Mouse (Mus musculus) embryonic facial prominence, embryonic 13.5 days (tissue): ENCODE data around the gene Slc3a2. TPM values are rescaled to one million over a fixed set of nuclear protein-coding genes. Genes with fewer than 3 reads are reported as not detected.
"Not testable (repeated sequence)": the region's sequence is repeated elsewhere in the genome, so short reads cannot be mapped to it uniquely, and the experiment has no call there.

Source experiments
- ATAC-seq: fragments of 200-750 bp; cut with Nextera tagmentation; 2 replicates; pipeline ENCODE4 v1.8.0; 2017; ENCODE audit warnings: low read depth; ENCODE audit not compliant: insufficient number of reproducible peaks, insufficient read depth, low FRiP score, low TSS enrichment
- H3K27ac ChIP-seq: fragments of 300-500 bp; sonication (generic); 2 replicates; pipeline ENCODE4 v1.5.1; 2015; ENCODE audit warnings: moderate library complexity, mild to moderate bottlenecking, inconsistent platforms
- H3K27me3 ChIP-seq: fragments of 300-500 bp; sonication (generic); 2 replicates; pipeline ENCODE4 v1.6.1; 2015; ENCODE audit warnings: mild to moderate bottlenecking, inconsistent platforms
- H3K36me3 ChIP-seq: fragments of 300-500 bp; sonication (generic); 2 replicates; pipeline ENCODE4 v1.6.1; 2015; ENCODE audit warnings: mild to moderate bottlenecking, inconsistent platforms
- H3K4me1 ChIP-seq: fragments of 300-500 bp; sonication (generic); 2 replicates; pipeline ENCODE4 v1.6.1; 2015; ENCODE audit warnings: inconsistent platforms
- H3K4me2 ChIP-seq: fragments of 300-500 bp; sonication (generic); 2 replicates; pipeline ENCODE4 v1.6.1; 2015; ENCODE audit warnings: moderate library complexity, mild to moderate bottlenecking, inconsistent platforms
- H3K4me3 ChIP-seq: fragments of 300-500 bp; sonication (generic); 2 replicates; pipeline ENCODE4 v1.5.1; 2015; ENCODE audit warnings: mild to moderate bottlenecking, inconsistent platforms
- H3K9ac ChIP-seq: fragments of 300-500 bp; sonication (generic); 2 replicates; pipeline ENCODE4 v1.6.1; 2015; ENCODE audit warnings: mild to moderate bottlenecking, inconsistent platforms
- H3K9me3 ChIP-seq: fragments of 300-500 bp; sonication (generic); 2 replicates; pipeline ENCODE4 v1.6.1; 2016; ENCODE audit warnings: inconsistent platforms
- WGBS: fragments of 180-500 bp; shearing (Covaris S2); methylation state at CpG from one replicate; pipeline ENCODE4 v1.1.7; 2015; ENCODE audit warnings: mixed read lengths; 5-methylcytosine and 5-hydroxymethylcytosine counted together
- polyA plus RNA-seq: library from polyadenylated mRNA; unstranded; fragments of >200 nt; fragmentation: Nextera tagmentation; extraction: Ambion mirVana; gene quantifications from 2 replicates; pipeline ENCODE4 v1.2.1, GENCODE M21; 2015

Slc3a2 gene
- polyA plus RNA-seq, 1 experiment from 2014 or later: 116 TPM

DNA sequence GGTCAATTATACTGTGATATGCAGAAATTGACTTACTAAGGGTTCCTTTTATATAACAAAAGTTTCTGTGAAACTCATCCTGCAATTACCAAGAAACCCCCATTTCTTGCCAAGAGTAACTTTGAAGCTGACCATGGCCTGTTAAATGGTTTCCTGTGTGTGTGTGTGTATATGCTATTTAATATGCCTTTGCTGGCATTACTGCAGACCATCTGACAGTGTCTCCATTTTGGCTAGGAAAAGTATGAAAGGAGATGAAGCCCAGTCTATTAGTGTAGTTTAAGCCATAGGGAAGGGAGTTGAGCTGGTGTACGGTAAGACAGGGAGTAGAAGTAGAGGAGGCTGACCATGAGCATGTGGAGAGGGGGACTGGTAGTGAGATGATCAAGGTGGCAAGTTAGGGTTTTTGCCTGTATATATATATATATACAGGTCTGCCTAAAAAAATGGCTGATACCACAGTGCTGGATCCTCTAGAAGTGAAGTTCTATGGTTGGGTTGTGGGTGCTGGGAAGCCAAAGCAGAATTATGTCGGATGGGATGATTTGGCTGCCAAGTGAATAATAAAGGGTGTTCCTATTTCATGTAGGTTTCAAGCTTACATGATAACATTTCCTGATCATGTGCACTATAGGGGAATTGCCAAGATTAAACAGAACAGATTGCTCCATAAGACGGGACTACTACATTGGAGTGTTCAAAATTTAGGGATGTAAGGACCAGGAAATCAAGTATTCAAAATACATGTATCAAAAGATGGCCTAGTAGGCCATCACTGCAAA is 3.6 kb upstream of the Slc3a2 start:
- H3K9me3 ChIP-seq: no peaks in the 10 kb centered on the region
- ATAC-seq: no peak
- H3K9ac ChIP-seq: no peak overlapping the region
- H3K4me3 ChIP-seq: peak overlapping the region; percentile 9; the same call in 1 of the 2 replicates
- 19% methylated on average over 3 of the region's 3 CpGs for WGBS
- H3K27ac ChIP-seq: no peak overlapping the region
- H3K27me3 ChIP-seq: no peaks in the 10 kb centered on the region
- H3K36me3 ChIP-seq: peaks cover 27% of the 10 kb centered on the region
- peak overlapping the region; percentile 81; the same call in 1 of the 2 replicates for H3K4me2 ChIP-seq
- peaks cover 28% of the 10 kb centered on the region for H3K4me1 ChIP-seq

DNA sequence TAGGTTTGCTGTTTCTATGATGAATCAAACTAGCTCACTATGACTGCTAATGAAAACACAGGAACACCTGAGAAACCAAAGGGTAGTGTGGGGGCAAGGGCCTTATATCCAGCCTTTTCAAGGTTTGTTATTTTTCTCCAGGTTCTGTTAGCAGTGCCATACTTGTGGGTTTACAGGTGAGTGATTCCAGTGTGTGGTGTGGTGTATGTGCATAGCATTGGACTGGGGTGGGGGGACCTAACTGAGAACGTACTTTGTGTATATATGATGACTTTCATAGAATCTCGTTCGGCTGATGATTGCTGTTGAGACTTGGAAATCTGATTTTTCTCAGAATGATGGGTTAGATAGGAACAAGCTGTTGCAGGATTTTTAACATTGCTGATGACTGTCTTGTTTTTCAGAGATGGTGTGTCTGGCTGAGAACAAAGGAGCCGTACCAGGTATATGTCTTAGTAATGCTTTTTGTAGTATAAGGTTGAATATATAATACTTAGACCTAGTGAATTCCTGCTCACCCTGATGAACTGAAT is 2.0 kb upstream of the Slc3a2 start:
- 43% methylated on average over 4 of the region's 4 CpGs for WGBS

DNA sequence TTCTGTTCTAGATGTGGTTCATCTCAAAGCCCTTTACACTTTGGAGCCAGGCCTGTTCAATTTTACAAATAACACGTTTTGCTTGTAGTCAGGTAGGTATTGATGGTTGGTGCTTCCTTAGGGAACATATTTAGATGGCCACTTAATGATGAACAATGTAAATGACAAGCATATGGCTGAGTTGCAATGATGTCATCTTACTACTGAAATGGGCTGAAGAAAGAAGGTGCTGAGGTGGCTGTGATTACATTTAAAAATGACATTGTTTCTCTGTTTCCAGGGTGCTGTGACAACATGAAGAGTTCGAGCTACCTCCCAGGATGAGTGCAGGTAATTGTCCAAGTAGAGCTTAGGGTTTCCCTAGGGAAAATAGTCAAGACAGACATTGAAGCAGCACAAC is 1.2 kb upstream of the Slc3a2 start:
- no peaks in the 10 kb centered on the region for H3K9me3 ChIP-seq
- H3K36me3 ChIP-seq: peaks cover 27% of the 10 kb centered on the region
- peak overlapping the region; percentile 84 for H3K4me3 ChIP-seq
- WGBS: 3% methylated on average over 2 of the region's 2 CpGs
- ATAC-seq: no peak
- H3K9ac ChIP-seq: peak overlapping the region; percentile 99
- H3K4me1 ChIP-seq: peaks cover 36% of the 10 kb centered on the region
- H3K27me3 ChIP-seq: no peaks in the 10 kb centered on the region
- H3K27ac ChIP-seq: peak overlapping the region; percentile 92; the same call in 1 of the 2 replicates
- peak overlapping the region; percentile 81 for H3K4me2 ChIP-seq

More for the DNA sequence above, 2.0 kb upstream of the Slc3a2 start:
- 0 out of 2 replicates have a peak overlapping the region, but pooled peaks have one; percentile 92 for H3K27ac ChIP-seq
- peak overlapping the region; percentile 81 for H3K4me2 ChIP-seq
- no peak for ATAC-seq
- peaks cover 36% of the 10 kb centered on the region for H3K4me1 ChIP-seq
- H3K9me3 ChIP-seq: no peaks in the 10 kb centered on the region
- peak overlapping the region; percentile 99 for H3K9ac ChIP-seq
- peaks cover 27% of the 10 kb centered on the region for H3K36me3 ChIP-seq
- peak overlapping the region; percentile 84 for H3K4me3 ChIP-seq
- H3K27me3 ChIP-seq: no peaks in the 10 kb centered on the region

DNA sequence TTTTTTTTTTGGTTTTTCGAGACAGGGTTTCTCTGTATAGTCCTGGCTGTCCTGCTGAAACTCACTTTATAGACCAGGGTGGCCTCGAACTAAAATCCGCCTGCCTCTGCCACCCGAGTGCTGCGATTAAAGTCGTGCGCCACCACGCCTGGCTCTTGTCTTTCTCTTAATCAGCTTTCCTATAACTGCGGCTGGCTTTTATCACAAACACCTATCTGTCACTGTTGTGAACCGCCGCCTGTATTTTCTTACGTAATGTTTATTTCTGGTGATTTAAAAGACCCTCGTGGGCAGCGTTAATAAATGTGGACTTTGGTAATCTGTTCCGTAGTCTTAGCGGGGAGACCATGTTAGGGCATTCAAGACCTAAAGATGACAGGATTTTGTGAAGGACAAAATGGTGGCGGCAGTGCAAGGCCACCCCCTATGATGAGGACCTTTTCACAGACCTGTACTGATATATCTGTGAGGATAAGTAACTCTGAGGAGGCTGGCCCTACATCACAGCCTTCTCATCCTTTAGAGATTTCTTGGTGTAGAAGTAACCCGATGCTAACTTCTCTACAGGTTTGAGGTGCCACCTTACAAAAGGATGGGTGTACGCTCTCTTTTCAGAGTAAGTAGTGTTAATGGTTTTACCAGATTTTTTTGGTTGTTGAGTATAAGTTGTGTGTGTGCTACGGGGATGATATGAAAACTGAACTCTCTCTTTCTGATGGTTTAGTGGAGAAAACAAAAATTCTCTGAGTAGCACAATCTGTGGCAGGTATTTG is 591 bp upstream of the Slc3a2 start:
- WGBS: under 1% methylated on average over 20 of the region's 20 CpGs
- H3K27me3 ChIP-seq: no peaks in the 10 kb centered on the region
- H3K4me3 ChIP-seq: peak overlapping the region; percentile 84
- no peak for ATAC-seq
- peaks cover 36% of the 10 kb centered on the region for H3K4me1 ChIP-seq
- peak overlapping the region; percentile 81 for H3K4me2 ChIP-seq
- H3K9ac ChIP-seq: peak overlapping the region; percentile 99
- H3K27ac ChIP-seq: peak overlapping the region; percentile 92
- H3K9me3 ChIP-seq: no peaks in the 10 kb centered on the region
- H3K36me3 ChIP-seq: peaks cover 27% of the 10 kb centered on the region

DNA sequence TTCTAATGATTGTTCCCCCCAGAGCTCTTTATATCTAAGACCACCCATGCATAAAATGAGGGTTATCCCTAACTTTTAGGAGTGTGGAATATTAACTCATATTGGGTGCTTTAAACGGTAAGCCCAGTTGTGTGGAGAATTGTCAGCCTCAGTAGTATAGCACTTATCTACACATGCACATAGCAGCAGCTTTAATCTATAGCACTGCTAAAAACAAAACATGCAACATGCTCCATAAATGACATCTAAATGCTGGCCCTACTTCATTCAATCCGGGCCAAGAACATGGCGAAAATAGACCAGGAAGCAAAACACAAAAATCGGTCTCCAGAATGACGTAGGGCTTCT is 636 bp downstream of the Slc3a2 start:
- WGBS: 2% methylated on average over 5 of the region's 5 CpGs
- peak overlapping the region; percentile 99 for H3K9ac ChIP-seq
- H3K27ac ChIP-seq: peak overlapping the region; percentile 96
- peak overlapping the region; percentile 70 for H3K4me2 ChIP-seq
- ATAC-seq: no peak
- no peaks in the 10 kb centered on the region for H3K27me3 ChIP-seq
- H3K36me3 ChIP-seq: peaks cover 27% of the 10 kb centered on the region
- peaks cover 36% of the 10 kb centered on the region for H3K4me1 ChIP-seq
- H3K4me3 ChIP-seq: peak overlapping the region; percentile 84
- H3K9me3 ChIP-seq: no peaks in the 10 kb centered on the region

DNA sequence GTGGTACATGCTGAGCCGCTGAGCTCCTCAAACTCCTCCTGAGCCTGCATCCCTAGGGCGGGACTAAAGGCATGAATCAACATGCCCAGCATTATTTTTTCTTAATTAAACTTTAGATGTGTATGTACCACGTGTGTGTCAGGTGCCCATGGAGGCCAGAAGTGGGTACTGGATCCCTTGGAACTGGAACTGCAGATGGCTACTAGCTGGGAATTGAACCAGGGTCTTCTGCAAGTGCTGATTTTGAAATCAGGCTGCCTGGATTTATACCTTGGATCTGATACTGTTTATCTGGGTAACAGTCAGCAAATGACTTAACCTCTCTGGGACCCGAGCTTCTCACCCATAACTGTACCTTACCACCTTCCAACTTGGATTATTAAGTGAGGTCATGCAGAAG is 1.1 kb downstream of the Slc3a2 start:
- Histone ChIP-seq H3K27ac (peak overlapping the region; percentile 96), H3K9ac (peak overlapping the region; percentile 99), H3K4me2 (peak overlapping the region; percentile 70), H3K27me3 (no peaks in the 10 kb centered on the region), H3K4me1 (peaks cover 36% of the 10 kb centered on the region), H3K36me3 (peaks cover 27% of the 10 kb centered on the region), H3K4me3 (peak overlapping the region; percentile 84), H3K9me3 (no peaks in the 10 kb centered on the region)
- 50% methylated on average over 4 of the region's 4 CpGs for WGBS
- ATAC-seq: no peak

DNA sequence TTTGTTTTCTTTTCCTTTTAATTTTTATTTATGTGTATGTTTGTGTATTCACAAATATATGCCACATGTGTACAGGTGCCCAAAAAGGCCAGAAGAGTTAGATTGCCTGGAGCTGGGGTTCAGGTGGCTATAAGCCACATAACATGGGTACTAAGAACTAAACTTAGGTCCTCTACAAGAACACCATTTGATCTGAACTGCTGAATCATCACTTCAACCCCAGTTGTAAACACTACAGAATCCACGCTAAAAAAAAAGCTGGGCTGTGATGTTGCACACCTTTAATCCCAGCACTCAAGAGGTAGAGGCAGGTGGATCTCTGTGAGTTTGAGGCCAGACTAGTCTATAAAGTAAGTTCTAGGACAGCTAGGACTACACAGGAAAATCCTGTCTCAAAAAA is 1.8 kb downstream of the Slc3a2 start:
- Histone ChIP-seq H3K27me3 (no peaks in the 10 kb centered on the region), H3K9me3 (no peaks in the 10 kb centered on the region), H3K4me3 (no peak overlapping the region), H3K27ac (no peak overlapping the region), H3K9ac (peak overlapping the region; percentile 99; the same call in 1 of the 2 replicates), H3K4me2 (peak overlapping the region; percentile 9), H3K36me3 (peaks cover 22% of the 10 kb centered on the region), H3K4me1 (peaks cover 32% of the 10 kb centered on the region)
- 90% methylated on average over 1 of the region's 1 CpGs for WGBS
- no peak for ATAC-seq

DNA sequence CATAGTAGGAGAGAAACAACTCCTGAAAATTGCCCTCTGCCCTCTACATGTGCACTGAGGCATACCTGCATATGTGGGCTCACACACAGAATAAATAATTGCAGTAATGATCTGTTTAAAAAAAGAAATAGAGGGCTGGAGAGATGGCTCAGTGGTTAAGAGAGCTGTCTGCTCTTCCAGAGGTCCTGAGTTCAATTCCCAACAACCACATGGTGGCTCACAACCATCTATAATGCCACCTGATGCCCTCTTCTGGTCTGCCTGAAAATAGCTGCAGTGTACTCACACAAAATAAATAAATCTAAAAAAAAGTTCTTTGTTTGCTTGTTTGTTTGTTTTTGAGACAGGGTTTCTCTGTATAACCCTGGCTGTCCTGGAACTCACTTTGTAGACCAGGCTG is 4.1 kb downstream of the Slc3a2 start:
- not testable (repeated sequence) for H3K27ac ChIP-seq, H3K9me3 ChIP-seq, H3K4me3 ChIP-seq, H3K36me3 ChIP-seq, H3K27me3 ChIP-seq, H3K9ac ChIP-seq, ATAC-seq, H3K4me2 ChIP-seq
- H3K4me1 ChIP-seq: peaks cover 18% of the 10 kb centered on the region

DNA sequence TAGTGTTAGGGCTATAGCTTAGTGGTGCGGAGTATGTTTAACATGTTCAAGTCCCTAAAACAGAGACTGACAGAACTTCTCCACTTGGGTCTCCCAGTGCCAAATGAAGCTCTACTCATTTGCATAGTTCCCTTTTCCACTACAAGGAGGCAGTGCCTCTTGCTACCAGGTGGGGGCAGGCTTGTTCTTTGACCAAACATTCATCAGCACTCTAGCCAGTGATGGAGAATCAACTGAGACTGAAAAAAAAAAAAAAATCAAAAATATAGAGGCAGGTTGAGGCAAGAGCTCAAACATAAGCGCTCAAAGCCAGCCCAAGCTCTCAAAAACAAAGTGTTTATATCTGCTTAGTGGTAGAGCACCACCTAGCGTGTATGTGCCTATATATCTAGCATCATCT is 4.8 kb downstream of the Slc3a2 start:
- Histone ChIP-seq H3K27me3 (no peaks in the 10 kb centered on the region), H3K4me2 (no peak overlapping the region), H3K36me3 (no peaks in the 10 kb centered on the region), H3K27ac (no peak overlapping the region), H3K4me1 (peaks cover 19% of the 10 kb centered on the region), H3K9me3 (no peaks in the 10 kb centered on the region), H3K9ac (no peak overlapping the region), H3K4me3 (no peak overlapping the region)
- ATAC-seq: no peak
- 63% methylated on average over 3 of the region's 3 CpGs for WGBS

DNA sequence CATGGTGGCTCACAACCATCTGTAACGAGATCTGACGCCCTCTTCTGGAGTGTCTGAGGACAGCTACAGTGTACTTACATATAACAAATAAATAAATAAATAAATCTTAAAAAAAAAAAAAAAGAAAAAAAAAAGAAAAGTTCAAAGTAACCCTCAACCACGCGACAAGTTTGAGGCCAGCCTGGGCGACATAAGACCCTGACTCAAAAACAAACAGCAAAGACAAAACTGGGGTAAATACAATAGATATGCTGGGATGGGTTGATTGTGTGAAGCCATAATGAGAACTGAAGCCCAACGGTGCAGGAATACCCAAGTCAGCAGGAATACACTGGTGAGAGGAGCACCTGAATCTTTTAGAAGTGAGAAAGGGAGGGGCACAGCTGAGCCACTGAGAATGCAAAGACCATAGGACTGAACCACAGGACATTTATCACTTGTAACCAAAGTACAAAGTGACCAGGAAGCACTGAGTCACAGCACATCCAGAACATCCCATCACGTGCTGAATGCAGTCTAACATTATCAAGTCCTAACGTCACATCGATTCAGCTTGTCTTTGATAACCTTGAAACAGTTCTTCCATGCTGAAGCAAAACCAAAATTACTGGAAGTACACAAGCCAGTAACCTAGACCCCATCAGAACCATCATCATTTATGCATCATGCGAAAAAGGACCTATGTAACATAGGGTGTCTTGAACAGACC is 6.2 kb downstream of the Slc3a2 start:
- no peak for ATAC-seq
- Histone ChIP-seq H3K4me1 (peaks cover 18% of the 10 kb centered on the region), H3K4me2 (no peak overlapping the region), H3K9me3 (no peaks in the 10 kb centered on the region), H3K27me3 (no peaks in the 10 kb centered on the region), H3K27ac (no peak overlapping the region), H3K4me3 (no peak overlapping the region), H3K36me3 (no peaks in the 10 kb centered on the region), H3K9ac (no peak overlapping the region)
- 74% methylated on average over 9 of the region's 10 CpGs for WGBS
